Mouse (Mus musculus) lung, embryonic 14.5 days (tissue): ENCODE results near the gene 5730480H06Rik. TPM values are rescaled to one million over a fixed set of nuclear protein-coding genes. Genes with fewer than 3 reads are reported as not detected.
A peak's percentile ranks its signal among the peaks of the same experiment; 100 is the strongest.

ENCODE experiments used
- ATAC-seq: fragments of 200-750 bp; cut with Nextera tagmentation; 2 replicates; pipeline ENCODE4 v1.8.0; 2017; ENCODE audit warnings: mild to moderate bottlenecking, moderate TSS enrichment, moderate library complexity; ENCODE audit not compliant: insufficient read depth
- DNase-seq: peaks from one replicate; pipeline ENCODE4 v3.0.0-alpha.2; 2015
- H3K27ac ChIP-seq: fragments of 300-500 bp; sonication (generic); 2 replicates; pipeline ENCODE4 v1.5.1; 2014; ENCODE audit warnings: low read depth, mild to moderate bottlenecking, moderate library complexity
- H3K27me3 ChIP-seq: fragments of 300-500 bp; sonication (generic); 2 replicates; pipeline ENCODE4 v1.6.1; 2014; ENCODE audit warnings: low read length, control low read depth; ENCODE audit not compliant: insufficient read depth
- H3K36me3 ChIP-seq: fragments of 300-500 bp; sonication (generic); 2 replicates; pipeline ENCODE4 v1.6.1; 2014; ENCODE audit warnings: control low read depth; ENCODE audit not compliant: insufficient read depth
- H3K4me1 ChIP-seq: fragments of 300-500 bp; sonication (generic); 2 replicates; pipeline ENCODE4 v1.6.1; 2014; ENCODE audit warnings: antibody characterized with exemption, control low read depth; ENCODE audit not compliant: insufficient read depth
- H3K4me2 ChIP-seq: fragments of 300-500 bp; sonication (generic); 2 replicates; pipeline ENCODE4 v1.6.1; 2014; ENCODE audit warnings: mild to moderate bottlenecking
- H3K4me3 ChIP-seq: fragments of 300-500 bp; sonication (generic); 2 replicates; pipeline ENCODE4 v1.5.1; 2014; ENCODE audit warnings: low read depth, low read length
- H3K9ac ChIP-seq: fragments of 300-500 bp; sonication (generic); 2 replicates; pipeline ENCODE4 v1.6.1; 2014
- H3K9me3 ChIP-seq: fragments of 300-500 bp; sonication (generic); 2 replicates; pipeline ENCODE4 v1.6.1; 2016; ENCODE audit warnings: low read depth, low read length, control low read depth
- CTCF ChIP-seq: IDR thresholded peaks from 2 replicates; pipeline ENCODE4 v1.5.1; 2016; ENCODE audit warnings: antibody characterized with exemption, low read depth
- WGBS: fragments of 180-500 bp; shearing (Covaris S2); extraction: QIAGEN DNeasy Blood & Tissue Kit; methylation state at CpG from one replicate; pipeline ENCODE4 v1.1.7; 2014; 5-methylcytosine and 5-hydroxymethylcytosine counted together
- polyA plus RNA-seq: library from polyadenylated mRNA; unstranded; fragments of >200 nt; fragmentation: Nextera tagmentation; extraction: Ambion mirVana; gene quantifications from 2 replicates; pipeline ENCODE4 v1.2.1, GENCODE M21; 2014

5730480H06Rik gene
- polyA plus RNA-seq = 22.8 and 23.5 TPM in 2 replicates

- no peak for TF ChIP-seq CTCF
- H3K4me1 ChIP-seq = 0 out of 2 replicates have a peak, but pooled peaks cover 4% of the 10 kb centered on the region
- WGBS = 89% methylated on average over 8 of the region's 8 CpGs
- H3K27me3 ChIP-seq = no peaks in the 10 kb centered on the region
- H3K36me3 ChIP-seq = no peaks in the 10 kb centered on the region
- DNase-seq (no peak), ATAC-seq (no peak)
- no peak within 1 kb of the TSS for H3K4me2 ChIP-seq
- no peak within 1 kb of the TSS for H3K9ac ChIP-seq
- no peak within 1 kb of the TSS for H3K27ac ChIP-seq
- no peak within 1 kb of the TSS for H3K4me3 ChIP-seq
- H3K9me3 ChIP-seq = no peaks in the 10 kb centered on the region
Measured at GRCm38 (mm10) chr5:48327652-48328051, at the start of gene 5730480H06Rik. 5730480H06Rik (plus strand) TSS chr5:48327952.

DNA sequence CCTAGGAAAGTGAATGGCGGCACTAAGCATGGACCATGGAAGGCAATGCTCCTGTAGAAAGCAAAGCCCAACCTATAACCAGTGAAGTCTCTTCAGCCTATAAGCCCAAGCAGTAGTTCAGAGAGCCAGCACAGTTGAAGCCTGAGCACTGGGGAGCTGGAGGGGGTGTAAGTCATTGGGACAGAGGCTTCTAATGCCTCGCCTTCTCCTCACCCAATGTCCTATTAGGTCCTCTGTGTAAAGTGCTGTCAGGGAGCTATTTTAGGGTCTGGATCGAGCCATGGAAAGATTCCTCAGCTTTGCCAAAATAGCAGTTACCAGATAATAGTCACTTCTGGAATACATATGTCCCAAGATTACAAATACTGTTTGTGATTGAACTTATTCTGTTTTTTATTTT is 26.6 kb upstream of the 5730480H06Rik start:
- H3K9me3 ChIP-seq = no peaks in the 10 kb centered on the region
- H3K4me3 ChIP-seq = no peak overlapping the region
- H3K4me1 ChIP-seq = no peaks in the 10 kb centered on the region
- H3K36me3 ChIP-seq = peaks cover 16% of the 10 kb centered on the region; the same call in 1 of the 2 replicates
- H3K27me3 ChIP-seq = no peaks in the 10 kb centered on the region
- DNase-seq (no peak), ATAC-seq (no peak)
- WGBS = 79% methylated on average over 3 of the region's 3 CpGs
- H3K4me2 ChIP-seq = no peak overlapping the region
- no peak overlapping the region for H3K27ac ChIP-seq
- no peak overlapping the region for H3K9ac ChIP-seq
- TF ChIP-seq CTCF = no peak

GRCm38 (mm10) chr5:48315057-48315602 is 12.6 kb upstream of the 5730480H06Rik start:
- WGBS = 26% methylated on average over 6 of the region's 6 CpGs
- Histone ChIP-seq H3K4me2 (no peak overlapping the region), H3K27ac (no peak overlapping the region), H3K4me3 (no peak overlapping the region), H3K4me1 (0 out of 2 replicates have a peak, but pooled peaks cover 3% of the 10 kb centered on the region), H3K9ac (no peak overlapping the region), H3K36me3 (no peaks in the 10 kb centered on the region), H3K27me3 (no peaks in the 10 kb centered on the region), H3K9me3 (no peaks in the 10 kb centered on the region)
- DNase-seq (peak; percentile 92), ATAC-seq (peak; percentile 94)
- TF ChIP-seq CTCF = no peak

GRCm38 (mm10) chr5:48320597-48320996 is 7.2 kb upstream of the 5730480H06Rik start:
- no peaks in the 10 kb centered on the region for H3K27me3 ChIP-seq
- no peaks in the 10 kb centered on the region for H3K4me1 ChIP-seq
- H3K9ac ChIP-seq = no peak overlapping the region
- H3K9me3 ChIP-seq = no peaks in the 10 kb centered on the region
- DNase-seq (peak; percentile 25), ATAC-seq (no peak; the same call in 1 of the 2 replicates)
- H3K4me3 ChIP-seq = no peak overlapping the region
- H3K36me3 ChIP-seq = no peaks in the 10 kb centered on the region
- no peak overlapping the region for H3K27ac ChIP-seq
- no peak overlapping the region for H3K4me2 ChIP-seq
- no peak for TF ChIP-seq CTCF
- 41% methylated on average over 4 of the region's 4 CpGs for WGBS

DNA sequence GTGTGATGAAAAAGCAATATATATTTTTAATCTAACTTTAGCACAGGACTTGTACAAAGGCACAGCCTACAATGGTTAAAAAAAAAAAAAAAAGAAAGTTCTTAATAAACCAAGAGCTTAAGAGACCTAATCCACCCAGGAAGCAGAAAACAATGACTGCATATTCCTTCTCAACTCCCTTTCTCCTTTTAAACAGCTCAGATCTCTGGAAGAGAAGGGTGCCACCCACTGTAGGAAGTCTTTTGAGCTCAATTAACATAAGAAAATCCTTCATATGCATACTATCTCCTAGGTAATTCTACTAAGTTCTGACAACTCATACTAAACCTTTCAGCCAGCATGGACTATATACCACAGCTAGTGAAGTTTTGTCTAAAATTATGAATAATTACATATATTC is 1.5 kb upstream of the 5730480H06Rik start:
- ATAC-seq = no peak
- H3K36me3 ChIP-seq = no peaks in the 10 kb centered on the region

GRCm38 (mm10) chr5:48329751-48330150 is 2.0 kb downstream of the 5730480H06Rik start:
- 87% methylated on average over 2 of the region's 2 CpGs for whole genome bisulfite sequencing
- no peak overlapping the region for H3K4me2 ChIP-seq
- no peak overlapping the region for H3K9ac ChIP-seq
- no peaks in the 10 kb centered on the region for H3K9me3 ChIP-seq
- ATAC-seq (no peak), DNase-seq (no peak)
- H3K27me3 ChIP-seq = no peaks in the 10 kb centered on the region
- no peak for TF ChIP-seq CTCF
- H3K4me1 ChIP-seq = 0 out of 2 replicates have a peak, but pooled peaks cover 4% of the 10 kb centered on the region
- no peak overlapping the region for H3K27ac ChIP-seq
- no peaks in the 10 kb centered on the region for H3K36me3 ChIP-seq
- H3K4me3 ChIP-seq = no peak overlapping the region

More for the DNA sequence above, 1.5 kb upstream of the 5730480H06Rik start:
- Histone ChIP-seq H3K27me3 (no peaks in the 10 kb centered on the region), H3K27ac (no peak overlapping the region), H3K4me3 (no peak overlapping the region), H3K4me1 (0 out of 2 replicates have a peak, but pooled peaks cover under 1% of the 10 kb centered on the region), H3K9me3 (no peaks in the 10 kb centered on the region), H3K9ac (no peak overlapping the region), H3K4me2 (no peak overlapping the region)
- DNase-seq = no peak
- TF ChIP-seq CTCF = no peak

- no peaks in the 10 kb centered on the region for H3K9me3 ChIP-seq
- H3K36me3 ChIP-seq = no peaks in the 10 kb centered on the region
- 64% methylated on average over 2 of the region's 2 CpGs for WGBS
- no peak for ATAC-seq
- no peak overlapping the region for H3K4me2 ChIP-seq
- H3K27me3 ChIP-seq = no peaks in the 10 kb centered on the region
- no peak overlapping the region for H3K9ac ChIP-seq
- no peak overlapping the region for H3K4me3 ChIP-seq
- DNase-seq = no peak
- no peak for TF ChIP-seq CTCF
- 0 out of 2 replicates have a peak, but pooled peaks cover 4% of the 10 kb centered on the region for H3K4me1 ChIP-seq
- H3K27ac ChIP-seq = no peak overlapping the region
Measured at GRCm38 (mm10) chr5:48330817-48331216, 3.1 kb downstream of the 5730480H06Rik start.
